Mouse (Mus musculus) embryonic facial prominence, embryonic 11.5 days (tissue): ENCODE measurements around the gene Fam206a. TPM values are rescaled to one million over a fixed set of nuclear protein-coding genes. Genes with fewer than 3 reads are reported as not detected.

Experiments
- ATAC-seq: fragments of 200-750 bp; cut with Nextera tagmentation; replicated peaks from 2 replicates; pipeline ENCODE4 v1.8.0; 2017; ENCODE audit warnings: low read depth; ENCODE audit not compliant: insufficient number of reproducible peaks, low FRiP score, low TSS enrichment
- DNase-seq: peaks from one replicate; pipeline ENCODE4 v3.0.0-alpha.2; 2015; ENCODE audit warnings: low spot score
- H3K27ac ChIP-seq: fragments of 300-500 bp; sonication (generic); replicated peaks from 2 replicates; pipeline ENCODE4 v1.5.1; 2014; ENCODE audit warnings: mild to moderate bottlenecking, low read depth, low read length, control low read depth
- H3K27me3 ChIP-seq: fragments of 300-500 bp; sonication (generic); 2 replicates; pipeline ENCODE4 v1.6.1; 2014; ENCODE audit warnings: mild to moderate bottlenecking, low read length, moderate library complexity, mixed read lengths; ENCODE audit not compliant: control insufficient read depth, insufficient read depth
- H3K36me3 ChIP-seq: fragments of 300-500 bp; sonication (generic); replicated peaks from 2 replicates; pipeline ENCODE4 v1.6.1; 2014; ENCODE audit warnings: low read depth, mild to moderate bottlenecking, low read length, moderate library complexity, mixed read lengths; ENCODE audit not compliant: control insufficient read depth, insufficient read depth
- H3K4me1 ChIP-seq: fragments of 300-500 bp; sonication (generic); 2 replicates; pipeline ENCODE4 v1.6.1; 2014; ENCODE audit warnings: low read length, mixed read lengths; ENCODE audit not compliant: control insufficient read depth, insufficient read depth
- H3K4me2 ChIP-seq: fragments of 300-500 bp; sonication (generic); 2 replicates; pipeline ENCODE4 v1.6.1; 2014; ENCODE audit warnings: low read depth, mild to moderate bottlenecking, control low read depth, low read length, moderate library complexity
- H3K4me3 ChIP-seq: fragments of 300-500 bp; sonication (generic); 2 replicates; pipeline ENCODE4 v1.5.1; 2014; ENCODE audit warnings: low read depth, low read length, control low read depth
- H3K9ac ChIP-seq: fragments of 300-500 bp; sonication (generic); replicated peaks from 2 replicates; pipeline ENCODE4 v1.6.1; 2014; ENCODE audit warnings: mild to moderate bottlenecking, control low read depth, low read length
- H3K9me3 ChIP-seq: fragments of 300-500 bp; sonication (generic); replicated peaks from 2 replicates; pipeline ENCODE4 v1.6.1; 2016; ENCODE audit warnings: mild to moderate bottlenecking, low read length, inconsistent platforms, mixed read lengths; ENCODE audit not compliant: control insufficient read depth
- WGBS: fragments of 180-500 bp; shearing (Covaris S2); extraction: QIAGEN DNeasy Blood & Tissue Kit; methylation state at CpG from one replicate; pipeline ENCODE4 v1.1.7; 2014; 5-methylcytosine and 5-hydroxymethylcytosine counted together
- polyA plus RNA-seq: library from polyadenylated mRNA; unstranded; fragments of >200 nt; fragmentation: Nextera tagmentation; extraction: Ambion mirVana; gene quantifications from 2 replicates; pipeline ENCODE4 v1.2.1, GENCODE M21; 2014

The Fam206a gene
- 27.7 and 29.7 TPM in 2 replicates for polyA plus RNA-seq

DNA sequence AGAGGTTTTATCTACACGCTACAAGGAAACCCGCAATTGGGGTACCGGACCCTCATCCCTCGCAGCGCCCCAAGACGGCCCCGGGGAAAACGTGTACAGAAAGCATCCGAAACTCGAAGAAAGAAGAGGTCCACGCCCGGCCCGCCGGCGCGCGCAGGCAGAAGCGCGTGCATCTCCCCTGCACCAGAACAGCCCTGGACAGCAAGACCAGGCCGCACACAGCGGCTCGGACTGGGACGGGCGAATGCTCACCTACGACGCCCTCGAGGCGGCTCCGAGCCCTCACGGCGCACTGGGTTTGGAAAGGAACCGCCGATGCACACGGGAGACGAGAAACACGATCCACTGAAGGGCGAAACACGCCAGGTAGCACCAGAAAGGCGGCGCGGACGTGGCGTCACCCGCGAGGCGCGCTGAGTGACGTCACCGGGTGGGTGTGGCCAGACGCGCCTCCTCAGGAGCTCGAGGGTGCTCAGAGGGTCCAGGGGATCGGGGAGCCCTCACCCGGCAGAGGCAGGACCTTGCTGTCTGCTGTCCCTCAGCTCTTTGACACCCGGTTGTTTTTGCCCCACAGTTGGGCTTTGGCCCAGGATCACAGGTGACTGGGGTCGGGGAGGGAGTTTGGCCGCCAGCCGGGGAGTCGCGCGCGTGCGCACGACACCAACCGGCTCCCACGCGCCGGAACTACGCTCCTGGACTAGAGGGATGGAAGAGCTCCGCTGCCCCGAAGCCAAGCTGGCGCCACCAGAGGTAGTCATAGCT, at the start of gene Fam206a, which contains the start of gene Elp1:
Gene Fam206a, plus strand, starts transcription at position 439 of the 762 bp plus-strand sequence.
Gene Elp1, minus strand, starts transcription at position 425 of the 762 bp plus-strand sequence.
- ATAC-seq (peak; percentile 96), DNase-seq (peak; percentile 94)
- peak within 1 kb of the TSS; percentile 65 for H3K27ac ChIP-seq
- peaks cover 5% of the 10 kb centered on the region for H3K36me3 ChIP-seq
- peak within 1 kb of the TSS; percentile 88 for H3K9ac ChIP-seq
- no peaks in the 10 kb centered on the region for H3K27me3 ChIP-seq
- WGBS, result under 1% methylated on average over 72 of the region's 72 CpGs
- peak within 1 kb of the TSS; percentile 69 for H3K4me2 ChIP-seq
- H3K9me3 ChIP-seq, result no peaks in the 10 kb centered on the region
- peaks cover 3% of the 10 kb centered on the region; the same call in 1 of the 2 replicates for H3K4me1 ChIP-seq
- peak within 1 kb of the TSS; percentile 80 for H3K4me3 ChIP-seq

- 88% methylated on average over 5 of the region's 5 CpGs for WGBS
- Histone ChIP-seq H3K36me3 (peaks cover 20% of the 10 kb centered on the region), H3K4me2 (no peak overlapping the region), H3K9me3 (no peaks in the 10 kb centered on the region), H3K9ac (no peak overlapping the region), H3K27me3 (no peaks in the 10 kb centered on the region), H3K4me3 (no peak overlapping the region), H3K4me1 (no peaks in the 10 kb centered on the region), H3K27ac (no peak overlapping the region)
- ATAC-seq (no peak), DNase-seq (no peak)
Observed at GRCm38 (mm10) chr4:56756021-56756420, 46.1 kb upstream of the Fam206a start.

- Histone ChIP-seq H3K27ac (no peak overlapping the region), H3K4me3 (no peak overlapping the region), H3K9me3 (no peaks in the 10 kb centered on the region), H3K4me1 (no peaks in the 10 kb centered on the region), H3K27me3 (no peaks in the 10 kb centered on the region), H3K36me3 (peaks cover 15% of the 10 kb centered on the region), H3K4me2 (no peak overlapping the region), H3K9ac (no peak overlapping the region)
- no peak for DNase-seq
- no peak for ATAC-seq
- WGBS, result 92% methylated on average over 10 of the region's 10 CpGs
Observed at GRCm38 (mm10) chr4:56756966-56757600, 45.1 kb upstream of the Fam206a start.

GRCm38 (mm10) chr4:56757693-56758092, 44.5 kb upstream of the Fam206a start:
- Histone ChIP-seq H3K27ac (no peak overlapping the region), H3K4me3 (no peak overlapping the region), H3K27me3 (no peaks in the 10 kb centered on the region), H3K4me1 (no peaks in the 10 kb centered on the region), H3K9me3 (no peaks in the 10 kb centered on the region), H3K4me2 (no peak overlapping the region), H3K9ac (no peak overlapping the region), H3K36me3 (peaks cover 15% of the 10 kb centered on the region)
- DNase-seq (no peak), ATAC-seq (no peak)
- 84% methylated on average over 1 of the region's 1 CpGs for WGBS

GRCm38 (mm10) chr4:56767861-56768284, 34.3 kb upstream of the Fam206a start:
- no peak overlapping the region for H3K9ac ChIP-seq
- no peak overlapping the region for H3K4me3 ChIP-seq
- peaks cover 8% of the 10 kb centered on the region for H3K36me3 ChIP-seq
- no peak overlapping the region for H3K27ac ChIP-seq
- no peak for DNase-seq
- no peak overlapping the region for H3K4me2 ChIP-seq
- no peak for ATAC-seq
- H3K9me3 ChIP-seq, result no peaks in the 10 kb centered on the region
- H3K27me3 ChIP-seq, result no peaks in the 10 kb centered on the region
- WGBS, result 72% methylated on average over 4 of the region's 5 CpGs
- H3K4me1 ChIP-seq, result no peaks in the 10 kb centered on the region

- ATAC-seq, result no peak
- H3K9ac ChIP-seq, result no peak overlapping the region
- no peaks in the 10 kb centered on the region for H3K27me3 ChIP-seq
- no peak overlapping the region for H3K4me3 ChIP-seq
- DNase-seq, result no peak
- H3K27ac ChIP-seq, result no peak overlapping the region
- H3K9me3 ChIP-seq, result no peaks in the 10 kb centered on the region
- H3K36me3 ChIP-seq, result peaks cover 13% of the 10 kb centered on the region
- 91% methylated on average over 7 of the region's 7 CpGs for WGBS
- H3K4me1 ChIP-seq, result no peaks in the 10 kb centered on the region
- H3K4me2 ChIP-seq, result no peak overlapping the region
Observed at GRCm38 (mm10) chr4:56768913-56769312, 33.2 kb upstream of the Fam206a start.

- H3K27ac ChIP-seq, result no peak overlapping the region
- H3K9ac ChIP-seq, result no peak overlapping the region
- no peaks in the 10 kb centered on the region for H3K9me3 ChIP-seq
- peaks cover 13% of the 10 kb centered on the region for H3K36me3 ChIP-seq
- H3K4me2 ChIP-seq, result no peak overlapping the region
- 68% methylated on average over 1 of the region's 1 CpGs for WGBS
- no peak overlapping the region for H3K4me3 ChIP-seq
- H3K4me1 ChIP-seq, result no peaks in the 10 kb centered on the region
- ATAC-seq (no peak), DNase-seq (no peak)
- no peaks in the 10 kb centered on the region for H3K27me3 ChIP-seq
Observed at GRCm38 (mm10) chr4:56771065-56771464, 31.1 kb upstream of the Fam206a start.

- no peak overlapping the region for H3K4me2 ChIP-seq
- no peaks in the 10 kb centered on the region for H3K9me3 ChIP-seq
- H3K27me3 ChIP-seq, result no peaks in the 10 kb centered on the region
- H3K36me3 ChIP-seq, result peaks cover 11% of the 10 kb centered on the region
- H3K4me1 ChIP-seq, result no peaks in the 10 kb centered on the region
- no peak overlapping the region for H3K27ac ChIP-seq
- DNase-seq, result peak; percentile 43
- no peak overlapping the region for H3K9ac ChIP-seq
- no peak overlapping the region for H3K4me3 ChIP-seq
- no peak for ATAC-seq
- WGBS, result 50% methylated on average over 1 of the region's 1 CpGs
Observed at GRCm38 (mm10) chr4:56791373-56791772, 10.8 kb upstream of the Fam206a start.
